Mouse (Mus musculus): ENCODE data around the gene Tfip11. TPM values are rescaled to one million over a fixed set of nuclear protein-coding genes. Genes with fewer than 3 reads are reported as not detected.
A peak's percentile ranks its signal among the peaks of the same experiment; 100 is the strongest.

The Tfip11 gene
- polyA plus RNA-seq, 1 experiment from 2014 or later: 8.0 TPM

GRCm38 (mm10) chr5:112280863-112281660, 45.1 kb upstream of the Tfip11 start:
- Histone ChIP-seq H3K27ac (ENCODE audit: low read depth) (peak overlapping the region; percentile 85), H3K9ac (replicated peaks) (peak overlapping the region; percentile 46; the same call in 1 of the 2 replicates), H3K4me1 (ENCODE audit: insufficient read depth) (peaks cover 81% of the 10 kb centered on the region), H3K36me3 (replicated peaks; ENCODE audit: insufficient read depth, low read length) (peaks cover 3% of the 10 kb centered on the region; the same call in 1 of the 2 replicates), H3K27me3 (ENCODE audit: insufficient read depth, low read length) (no peaks in the 10 kb centered on the region), H3K9me3 (ENCODE audit: low read length) (no peaks in the 10 kb centered on the region), H3K4me2 (ENCODE audit: low read depth, low read length) (peak overlapping the region; percentile 79), H3K4me3 (ENCODE audit: low read depth, low read length) (no peak overlapping the region)
- DNase-seq (no peak), ATAC-seq (no peak)
- TF ChIP-seq EP300 (IDR thresholded peaks at IDR 0.05; ENCODE audit: low read depth): no peak
- TF ChIP-seq CTCF (IDR thresholded peaks at IDR 0.05; ENCODE audit: low read depth): no peak
- 58% methylated on average over 15 of the region's 15 CpGs for WGBS (ENCODE audit: insufficient replicate concordance)

DNA sequence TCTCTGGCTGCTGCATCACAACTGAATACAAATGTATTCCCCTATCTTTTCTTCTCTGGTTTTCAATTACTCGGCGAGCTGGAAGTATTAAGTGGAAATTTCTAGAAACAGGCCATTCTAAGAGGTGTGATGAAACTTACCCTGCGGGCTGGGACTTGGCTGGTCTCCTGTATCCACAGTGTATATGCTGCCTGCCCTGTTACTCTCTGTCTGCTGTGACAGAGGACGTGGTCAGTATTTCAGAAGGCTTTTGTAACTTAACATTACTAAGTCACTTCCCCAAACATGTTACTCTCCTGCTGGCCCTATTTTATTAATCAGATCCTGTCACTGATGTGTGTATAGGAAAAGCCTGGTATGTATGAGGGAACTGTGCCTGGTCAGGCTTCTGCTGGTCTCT, 44.5 kb upstream of the Tfip11 start:
- peak overlapping the region; percentile 85 for H3K27ac ChIP-seq (ENCODE audit: low read depth)
- no peaks in the 10 kb centered on the region for H3K27me3 ChIP-seq (ENCODE audit: insufficient read depth, low read length)
- DNase-seq (no peak), ATAC-seq (no peak)
- H3K9ac ChIP-seq (replicated peaks): no peak overlapping the region
- H3K4me1 ChIP-seq (ENCODE audit: insufficient read depth): peaks cover 87% of the 10 kb centered on the region
- 51% methylated on average over 4 of the region's 4 CpGs for WGBS (ENCODE audit: insufficient replicate concordance)
- H3K9me3 ChIP-seq (ENCODE audit: low read length): no peaks in the 10 kb centered on the region
- H3K4me3 ChIP-seq (ENCODE audit: low read depth, low read length): no peak overlapping the region
- no peak for TF ChIP-seq EP300 (IDR thresholded peaks at IDR 0.05; ENCODE audit: low read depth)
- no peak for TF ChIP-seq CTCF (IDR thresholded peaks at IDR 0.05; ENCODE audit: low read depth)
- peaks cover 3% of the 10 kb centered on the region; the same call in 1 of the 2 replicates for H3K36me3 ChIP-seq (replicated peaks; ENCODE audit: insufficient read depth, low read length)
- H3K4me2 ChIP-seq (ENCODE audit: low read depth, low read length): peak overlapping the region; percentile 79

- peak overlapping the region; percentile 27; the same call in 1 of the 2 replicates for H3K9ac ChIP-seq (replicated peaks)
- no peak overlapping the region for H3K4me3 ChIP-seq (ENCODE audit: low read depth, low read length)
- no peak for DNase-seq
- H3K36me3 ChIP-seq (replicated peaks; ENCODE audit: insufficient read depth, low read length): peaks cover 3% of the 10 kb centered on the region; the same call in 1 of the 2 replicates
- no peak for ATAC-seq
- whole genome bisulfite sequencing (ENCODE audit: insufficient replicate concordance): 46% methylated on average over 6 of the region's 6 CpGs
- peaks cover 93% of the 10 kb centered on the region for H3K4me1 ChIP-seq (ENCODE audit: insufficient read depth)
- TF ChIP-seq CTCF (IDR thresholded peaks at IDR 0.05; ENCODE audit: low read depth) (no peak), EP300 (IDR thresholded peaks at IDR 0.05; ENCODE audit: low read depth) (no peak)
- no peaks in the 10 kb centered on the region for H3K9me3 ChIP-seq (ENCODE audit: low read length)
- H3K27ac ChIP-seq (ENCODE audit: low read depth): peak overlapping the region; percentile 85
- no peaks in the 10 kb centered on the region for H3K27me3 ChIP-seq (ENCODE audit: insufficient read depth, low read length)
- H3K4me2 ChIP-seq (ENCODE audit: low read depth, low read length): peak overlapping the region; percentile 46
These were observed 43.9 kb upstream of the Tfip11 start for GRCm38 (mm10) chr5:112282123-112282779.

- H3K27me3 ChIP-seq (ENCODE audit: insufficient read depth, low read length): no peaks in the 10 kb centered on the region
- TF ChIP-seq EP300 (IDR thresholded peaks at IDR 0.05; ENCODE audit: low read depth): no peak
- no peak for TF ChIP-seq CTCF (IDR thresholded peaks at IDR 0.05; ENCODE audit: low read depth)
- no peaks in the 10 kb centered on the region for H3K9me3 ChIP-seq (ENCODE audit: low read length)
- peak overlapping the region; percentile 85 for H3K27ac ChIP-seq (ENCODE audit: low read depth)
- H3K9ac ChIP-seq (replicated peaks): no peak overlapping the region; the same call in 1 of the 2 replicates
- ATAC-seq (no peak), DNase-seq (no peak)
- WGBS (ENCODE audit: insufficient replicate concordance): 23% methylated on average over 9 of the region's 9 CpGs
- peak overlapping the region; percentile 46 for H3K4me2 ChIP-seq (ENCODE audit: low read depth, low read length)
- H3K4me1 ChIP-seq (ENCODE audit: insufficient read depth): peaks cover 92% of the 10 kb centered on the region
- H3K4me3 ChIP-seq (ENCODE audit: low read depth, low read length): no peak overlapping the region
- H3K36me3 ChIP-seq (replicated peaks; ENCODE audit: insufficient read depth, low read length): peaks cover 3% of the 10 kb centered on the region; the same call in 1 of the 2 replicates
These were observed 43.2 kb upstream of the Tfip11 start for GRCm38 (mm10) chr5:112282780-112283482.

- Histone ChIP-seq H3K27ac (ENCODE audit: low read depth) (peak overlapping the region; percentile 85), H3K4me1 (ENCODE audit: insufficient read depth) (peaks cover 92% of the 10 kb centered on the region), H3K36me3 (replicated peaks; ENCODE audit: insufficient read depth, low read length) (peaks cover 5% of the 10 kb centered on the region; the same call in 1 of the 2 replicates), H3K4me2 (ENCODE audit: low read depth, low read length) (peak overlapping the region; percentile 46), H3K9me3 (ENCODE audit: low read length) (no peaks in the 10 kb centered on the region), H3K27me3 (ENCODE audit: insufficient read depth, low read length) (no peaks in the 10 kb centered on the region), H3K4me3 (ENCODE audit: low read depth, low read length) (no peak overlapping the region), H3K9ac (replicated peaks) (peak overlapping the region; percentile 27; the same call in 1 of the 2 replicates)
- WGBS (ENCODE audit: insufficient replicate concordance): 24% methylated on average over 10 of the region's 10 CpGs
- TF ChIP-seq EP300 (IDR thresholded peaks at IDR 0.05; ENCODE audit: low read depth): peak; percentile 46; the same call in 1 of the 2 replicates
- TF ChIP-seq CTCF (IDR thresholded peaks at IDR 0.05; ENCODE audit: low read depth): no peak
- no peak for DNase-seq
- peak; percentile 24; the same call in 1 of the 2 replicates for ATAC-seq
These were observed 42.5 kb upstream of the Tfip11 start for GRCm38 (mm10) chr5:112283543-112284202.
